In genomic region chr14:77351803-77352352, GRCm38 (mm10) we compare ENCODE assay signal across 16 mouse cellular contexts.
DNase-seq lines count a peak whose midpoint lies in the region; ATAC-seq and TF ChIP-seq lines count a peak whose summit lies in the region.
"Had no signal": no experiment of that assay in that cellular context is flagged by ENCODE, and none has a peak within 500 bp of the region (broad histone marks: within the 10 kb centered on the region; RNA-seq: fewer than 3 reads in every experiment).

No protein-coding gene starts in this region.

- no peaks in the 10 kb centered on the region for H3K9me3 ChIP-seq in hindbrain, embryonic 13.5 days
- no peaks in the 10 kb centered on the region for H3K9me3 ChIP-seq in hindbrain, embryonic 10.5 days
- no peaks in the 10 kb centered on the region for H3K9me3 ChIP-seq in neural tube, embryonic 15.5 days (replicated peaks)
- no peaks in the 10 kb centered on the region for H3K9me3 ChIP-seq in lung, postnatal 0 days (ENCODE audit: low read length)
- H3K9me3 ChIP-seq: heart, embryonic 15.5 days; hindbrain, embryonic 15.5 days; lung, embryonic 15.5 days had no signal

- no peaks in the 10 kb centered on the region for H3K27me3 ChIP-seq in hindbrain, embryonic 13.5 days
- H3K27me3 ChIP-seq in hindbrain, embryonic 10.5 days (ENCODE audit: insufficient read depth, poor library complexity, severe bottlenecking), result no peaks in the 10 kb centered on the region
- no peaks in the 10 kb centered on the region for H3K27me3 ChIP-seq in neural tube, embryonic 15.5 days (replicated peaks)
- H3K27me3 ChIP-seq in kidney, adult 2 months (replicated peaks; ENCODE audit: control insufficient read depth, insufficient read depth, low read length), result no peaks in the 10 kb centered on the region
- no peaks in the 10 kb centered on the region for H3K27me3 ChIP-seq in lung, postnatal 0 days (replicated peaks; ENCODE audit: insufficient read depth, low read length)
- H3K27me3 ChIP-seq: CH12.LX; heart, embryonic 15.5 days; hindbrain, embryonic 15.5 days; lung, embryonic 15.5 days had no signal

- no peak for TF ChIP-seq EP300 in lung, postnatal 0 days (IDR thresholded peaks at IDR 0.05)

- no peaks in the 10 kb centered on the region for H3K36me3 ChIP-seq in hindbrain, embryonic 13.5 days
- H3K36me3 ChIP-seq in hindbrain, embryonic 10.5 days, result no peaks in the 10 kb centered on the region
- no peaks in the 10 kb centered on the region for H3K36me3 ChIP-seq in neural tube, embryonic 15.5 days
- no peaks in the 10 kb centered on the region for H3K36me3 ChIP-seq in kidney, adult 2 months (ENCODE audit: control insufficient read depth, insufficient read depth, low read length)
- no peaks in the 10 kb centered on the region for H3K36me3 ChIP-seq in lung, postnatal 0 days (ENCODE audit: insufficient read depth, low read length)
- H3K36me3 ChIP-seq: heart, embryonic 15.5 days; hindbrain, embryonic 15.5 days; lung, embryonic 15.5 days had no signal

- ATAC-seq in hindbrain, embryonic 13.5 days (ENCODE audit: low FRiP score), result no peak
- ATAC-seq in neural tube, embryonic 15.5 days (ENCODE audit: low FRiP score), result peak; percentile 41; the same call in 1 of the 2 replicates
- ATAC-seq in lung, postnatal 0 days, result no peak

- no peak overlapping the region for H3K4me3 ChIP-seq in hindbrain, embryonic 13.5 days
- H3K4me3 ChIP-seq in hindbrain, embryonic 10.5 days, result no peak overlapping the region
- no peak overlapping the region for H3K4me3 ChIP-seq in neural tube, embryonic 15.5 days (replicated peaks)
- H3K4me3 ChIP-seq in kidney, adult 2 months (ENCODE audit: insufficient read depth, low read depth, low read length), result no peak overlapping the region
- H3K4me3 ChIP-seq in lung, postnatal 0 days (ENCODE audit: low read depth, low read length), result no peak overlapping the region
- H3K4me3 ChIP-seq: heart, embryonic 15.5 days; hindbrain, embryonic 15.5 days; lung, embryonic 15.5 days had no signal

- no peak for TF ChIP-seq POLR2A in kidney, adult 2 months (IDR thresholded peaks at IDR 0.05; ENCODE audit: low read depth, low read length)

- 63% methylated on average over 2 of the region's 2 CpGs for WGBS in hindbrain, embryonic 13.5 days
- 86% methylated on average over 2 of the region's 2 CpGs for WGBS in hindbrain, embryonic 10.5 days
- 41% methylated on average over 2 of the region's 2 CpGs for WGBS in neural tube, embryonic 15.5 days
- 87% methylated on average over 2 of the region's 2 CpGs for WGBS in kidney, adult 2 months
- 89% methylated on average over 2 of the region's 2 CpGs for WGBS in lung, postnatal 0 days

- H3K9ac ChIP-seq in hindbrain, embryonic 13.5 days, result no peak overlapping the region
- H3K9ac ChIP-seq in neural tube, embryonic 15.5 days (replicated peaks), result no peak overlapping the region
- no peak overlapping the region for H3K9ac ChIP-seq in lung, postnatal 0 days (replicated peaks; ENCODE audit: low read depth)
- H3K9ac ChIP-seq: heart, embryonic 15.5 days; hindbrain, embryonic 15.5 days; lung, embryonic 15.5 days had no signal

- H3K4me1 ChIP-seq in hindbrain, embryonic 13.5 days (replicated peaks), result peaks cover 24% of the 10 kb centered on the region
- H3K4me1 ChIP-seq in hindbrain, embryonic 10.5 days (replicated peaks), result 0 out of 2 replicates have a peak, but pooled peaks cover 5% of the 10 kb centered on the region
- peaks cover 13% of the 10 kb centered on the region; the same call in 1 of the 2 replicates for H3K4me1 ChIP-seq in neural tube, embryonic 15.5 days
- H3K4me1 ChIP-seq in kidney, adult 2 months (ENCODE audit: control insufficient read depth, insufficient read depth, low read length), result no peaks in the 10 kb centered on the region
- no peaks in the 10 kb centered on the region for H3K4me1 ChIP-seq in lung, postnatal 0 days (ENCODE audit: insufficient read depth, low read depth, low read length)
- H3K4me1 ChIP-seq: heart, embryonic 15.5 days; lung, embryonic 15.5 days had no signal

- H3K4me2 ChIP-seq in hindbrain, embryonic 13.5 days, result no peak overlapping the region
- no peak overlapping the region for H3K4me2 ChIP-seq in neural tube, embryonic 15.5 days
- H3K4me2 ChIP-seq in lung, postnatal 0 days (replicated peaks; ENCODE audit: low read depth, low read length), result no peak overlapping the region
- H3K4me2 ChIP-seq: heart, embryonic 15.5 days; hindbrain, embryonic 15.5 days; lung, embryonic 15.5 days had no signal

- peak overlapping the region; percentile 18; the same call in 1 of the 2 replicates for H3K27ac ChIP-seq in hindbrain, embryonic 13.5 days
- H3K27ac ChIP-seq in hindbrain, embryonic 10.5 days, result no peak overlapping the region
- H3K27ac ChIP-seq in neural tube, embryonic 15.5 days (replicated peaks), result no peak overlapping the region
- no peak overlapping the region for H3K27ac ChIP-seq in kidney, adult 2 months (ENCODE audit: insufficient read depth, low read depth, low read length)
- H3K27ac ChIP-seq in lung, postnatal 0 days (ENCODE audit: low read length), result no peak overlapping the region
- H3K27ac ChIP-seq: heart, embryonic 15.5 days; hindbrain, embryonic 15.5 days; lung, embryonic 15.5 days had no signal

- TF ChIP-seq CTCF in kidney, adult 2 months (conservative IDR thresholded peaks at IDR 0.05; ENCODE audit: insufficient read depth, insufficient read length, low read depth, low read length), result no peak
- no peak for TF ChIP-seq CTCF in lung, postnatal 0 days (IDR thresholded peaks at IDR 0.05)

- DNase-seq in hindbrain, embryonic 10.5 days (ENCODE audit: low spot score), result no peak
- DNase-seq in retina, embryonic 14.5 days (ENCODE audit: low spot score), result peak; percentile 17
- no peak for DNase-seq in retina, postnatal 1 day
- peak; percentile 50 for DNase-seq in adrenal gland, postnatal 14 days
- no peak for DNase-seq in kidney, adult 2 months
- DNase-seq in lung, postnatal 0 days (ENCODE audit: low spot score), result no peak
- DNase-seq: cerebellum, adult 2 months; gastrocnemius, postnatal 36 days; kidney, adult 8-10 months; kidney, postnatal 4 days had no signal

Comparison
In these comparisons a context has a peak if more than half of its experiments do, and no peak if none do; other contexts are left out.
1. DNase-seq: peak in retina, embryonic 14.5 days (single experiment) and adrenal gland, postnatal 14 days (single experiment); none in hindbrain, embryonic 10.5 days (single experiment), retina, postnatal 1 day (single experiment), kidney, adult 2 months (single experiment) and lung, postnatal 0 days (single experiment).